Mouse (Mus musculus) kidney, adult 2 months (tissue): ENCODE results near the gene Ttk.

ENCODE experiments used
- CTCF ChIP-seq: fragments of 200-500 bp; conservative IDR thresholded peaks from 2 replicates; pipeline ENCODE4 v1.5.1; 2011; ENCODE audit warnings: low read depth, mild to moderate bottlenecking, control low read depth, low read length, moderate library complexity, mixed read lengths; ENCODE audit not compliant: insufficient read depth, insufficient read length
- POLR2A ChIP-seq: fragments of 200-500 bp; IDR thresholded peaks from one replicate; pipeline ENCODE4 v1.6.1; 2011; ENCODE audit warnings: low read depth, low read length, control low read depth

DNA sequence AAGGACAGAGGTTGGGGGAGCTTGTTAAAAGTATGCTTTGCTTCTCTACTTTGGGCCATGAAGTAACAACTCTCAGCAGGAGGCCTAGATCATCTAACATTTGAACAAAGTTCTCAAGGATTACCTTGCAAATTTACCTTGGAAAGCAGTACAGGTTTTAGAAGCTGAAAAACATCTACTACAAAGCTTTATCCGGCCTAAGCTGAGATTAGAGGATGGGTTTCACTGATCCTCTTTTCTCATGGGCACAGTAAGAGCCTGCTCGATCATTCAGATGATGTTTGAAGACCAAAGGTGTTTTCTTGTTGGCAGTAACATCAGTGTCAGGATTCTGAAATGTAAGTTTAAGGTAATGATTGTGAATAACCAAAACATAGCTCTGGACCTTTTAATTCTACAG is 76.4 kb downstream of the Ttk start:
- no peak for TF ChIP-seq POLR2A
- TF ChIP-seq CTCF: no peak
